Mouse (Mus musculus) stomach, embryonic 14.5 days (tissue): ENCODE measurements around the gene Lrrc75a. TPM values are rescaled to one million over a fixed set of nuclear protein-coding genes. Genes with fewer than 3 reads are reported as not detected.

Experiments used
- ATAC-seq: fragments of 200-750 bp; cut with Nextera tagmentation; 2 replicates; pipeline ENCODE4 v1.8.0; 2017; ENCODE audit warnings: low read depth, moderate TSS enrichment; ENCODE audit not compliant: insufficient number of reproducible peaks, insufficient read depth, low FRiP score
- H3K27ac ChIP-seq: fragments of 300-500 bp; sonication (generic); 2 replicates; pipeline ENCODE4 v1.5.1; 2014; ENCODE audit warnings: mild to moderate bottlenecking, low read length, moderate library complexity, mixed read lengths
- H3K27me3 ChIP-seq: fragments of 300-500 bp; sonication (generic); 2 replicates; pipeline ENCODE4 v1.6.1; 2014; ENCODE audit warnings: low read length, control low read depth, mixed read lengths; ENCODE audit not compliant: control insufficient read depth, insufficient read depth
- H3K36me3 ChIP-seq: fragments of 300-500 bp; sonication (generic); 2 replicates; pipeline ENCODE4 v1.6.1; 2014; ENCODE audit warnings: mild to moderate bottlenecking, control low read depth, low read length, moderate library complexity, mixed read lengths; ENCODE audit not compliant: control insufficient read depth, insufficient read depth
- H3K4me1 ChIP-seq: fragments of 300-500 bp; sonication (generic); 2 replicates; pipeline ENCODE4 v1.6.1; 2014; ENCODE audit warnings: low read length, control low read depth, mixed read lengths; ENCODE audit not compliant: control insufficient read depth, insufficient read depth
- H3K4me2 ChIP-seq: fragments of 300-500 bp; sonication (generic); replicated peaks from 2 replicates; pipeline ENCODE4 v1.6.1; 2014; ENCODE audit warnings: low read depth, low read length, control low read depth
- H3K4me3 ChIP-seq: fragments of 300-500 bp; sonication (generic); 2 replicates; pipeline ENCODE4 v1.5.1; 2014; ENCODE audit warnings: low read depth, low read length, control low read depth
- H3K9ac ChIP-seq: fragments of 300-500 bp; sonication (generic); replicated peaks from 2 replicates; pipeline ENCODE4 v1.6.1; 2014; ENCODE audit warnings: low read depth, mild to moderate bottlenecking, control low read depth, low read length, moderate library complexity, mixed read lengths
- H3K9me3 ChIP-seq: fragments of 300-500 bp; sonication (generic); 2 replicates; pipeline ENCODE4 v1.6.1; 2016; ENCODE audit warnings: low read depth, low read length, control low read depth; ENCODE audit not compliant: control insufficient read depth
- WGBS: fragments of 180-500 bp; shearing (Covaris S2); extraction: QIAGEN DNeasy Blood & Tissue Kit; methylation state at CpG from one replicate; pipeline ENCODE4 v1.1.7; 2014; 5-methylcytosine and 5-hydroxymethylcytosine counted together
- polyA plus RNA-seq: library from polyadenylated mRNA; unstranded; fragments of >200 nt; fragmentation: Nextera tagmentation; extraction: Ambion mirVana; gene quantifications from 2 replicates; pipeline ENCODE4 v1.2.1, GENCODE M21; 2014

The Lrrc75a gene
- polyA plus RNA-seq = 9.0 and 10.1 TPM in 2 replicates

- no peaks in the 10 kb centered on the region; the same call in 1 of the 2 replicates for H3K36me3 ChIP-seq
- no peaks in the 10 kb centered on the region for H3K9me3 ChIP-seq
- WGBS = under 1% methylated on average over 68 of the region's 86 CpGs
- H3K9ac ChIP-seq = peak within 1 kb of the TSS; percentile 68
- ATAC-seq = peak; percentile 51
- no peaks in the 10 kb centered on the region for H3K27me3 ChIP-seq
- peak within 1 kb of the TSS; percentile 87 for H3K27ac ChIP-seq
- peak within 1 kb of the TSS; percentile 93 for H3K4me2 ChIP-seq
- H3K4me3 ChIP-seq = peak within 1 kb of the TSS; percentile 77
- H3K4me1 ChIP-seq = peaks cover 30% of the 10 kb centered on the region
Observed at GRCm38 (mm10) chr11:62647661-62648590, at the start of gene Lrrc75a. Gene Lrrc75a (minus strand): TSS chr11:62648523.

- 91% methylated on average over 8 of the region's 8 CpGs for WGBS
- Histone ChIP-seq H3K27me3 (no peaks in the 10 kb centered on the region), H3K9me3 (no peaks in the 10 kb centered on the region), H3K4me2 (no peak overlapping the region), H3K27ac (no peak overlapping the region), H3K36me3 (no peaks in the 10 kb centered on the region), H3K9ac (no peak overlapping the region), H3K4me1 (no peaks in the 10 kb centered on the region), H3K4me3 (no peak overlapping the region)
- no peak for ATAC-seq
Observed at GRCm38 (mm10) chr11:62695126-62695525, 46.8 kb upstream of the Lrrc75a start.

- peak; percentile 67; the same call in 1 of the 2 replicates for ATAC-seq
- Histone ChIP-seq H3K4me2 (no peak overlapping the region), H3K9ac (no peak overlapping the region), H3K4me3 (no peak overlapping the region), H3K4me1 (no peaks in the 10 kb centered on the region), H3K27me3 (no peaks in the 10 kb centered on the region), H3K36me3 (no peaks in the 10 kb centered on the region), H3K27ac (no peak overlapping the region), H3K9me3 (no peaks in the 10 kb centered on the region)
- 19% methylated on average over 9 of the region's 11 CpGs for WGBS
Observed at GRCm38 (mm10) chr11:62693299-62694184, 45.2 kb upstream of the Lrrc75a start.

GRCm38 (mm10) chr11:62691592-62691991 lies 43.3 kb upstream of the Lrrc75a start:
- 89% methylated on average over 3 of the region's 3 CpGs for WGBS
- Histone ChIP-seq H3K4me1 (no peaks in the 10 kb centered on the region), H3K4me2 (no peak overlapping the region), H3K9ac (no peak overlapping the region), H3K4me3 (no peak overlapping the region), H3K36me3 (no peaks in the 10 kb centered on the region), H3K27ac (no peak overlapping the region), H3K9me3 (no peaks in the 10 kb centered on the region), H3K27me3 (no peaks in the 10 kb centered on the region)
- ATAC-seq = no peak

- ATAC-seq = no peak
- no peaks in the 10 kb centered on the region for H3K36me3 ChIP-seq
Observed at GRCm38 (mm10) chr11:62679954-62680353, 31.6 kb upstream of the Lrrc75a start.

GRCm38 (mm10) chr11:62678778-62679354 lies 30.5 kb upstream of the Lrrc75a start:
- H3K27me3 ChIP-seq = no peaks in the 10 kb centered on the region

More at GRCm38 (mm10) chr11:62679954-62680353, 31.6 kb upstream of the Lrrc75a start:
- no peak overlapping the region for H3K27ac ChIP-seq
- H3K4me1 ChIP-seq = no peaks in the 10 kb centered on the region
- no peak overlapping the region for H3K4me3 ChIP-seq
- H3K9ac ChIP-seq = no peak overlapping the region
- H3K4me2 ChIP-seq = no peak overlapping the region
- H3K9me3 ChIP-seq = no peaks in the 10 kb centered on the region
- H3K27me3 ChIP-seq = no peaks in the 10 kb centered on the region
- 80% methylated on average over 4 of the region's 4 CpGs for WGBS

GRCm38 (mm10) chr11:62676290-62676596 lies 27.9 kb upstream of the Lrrc75a start:
- Histone ChIP-seq H3K9ac (no peak overlapping the region), H3K27ac (no peak overlapping the region), H3K4me3 (no peak overlapping the region), H3K36me3 (no peaks in the 10 kb centered on the region), H3K4me2 (no peak overlapping the region), H3K4me1 (no peaks in the 10 kb centered on the region), H3K27me3 (no peaks in the 10 kb centered on the region), H3K9me3 (no peaks in the 10 kb centered on the region)
- WGBS = 88% methylated on average over 4 of the region's 4 CpGs
- no peak for ATAC-seq

More at GRCm38 (mm10) chr11:62678778-62679354, 30.5 kb upstream of the Lrrc75a start:
- Histone ChIP-seq H3K36me3 (no peaks in the 10 kb centered on the region), H3K4me2 (no peak overlapping the region), H3K4me1 (no peaks in the 10 kb centered on the region), H3K9ac (no peak overlapping the region), H3K27ac (no peak overlapping the region), H3K9me3 (no peaks in the 10 kb centered on the region), H3K4me3 (no peak overlapping the region)
- WGBS = 77% methylated on average over 7 of the region's 7 CpGs
- no peak for ATAC-seq
